Mouse (Mus musculus) olfactory bulb, adult 2 months (tissue): ENCODE data around the gene Hist1h2bp.

ENCODE experiments used
- CTCF ChIP-seq: fragments of 200-500 bp; IDR thresholded peaks from 2 replicates; pipeline ENCODE4 v1.5.1; 2012; ENCODE audit warnings: low read depth, mild to moderate bottlenecking, low read length, moderate library complexity; ENCODE audit not compliant: insufficient read depth
- POLR2A ChIP-seq: fragments of 200-500 bp; IDR thresholded peaks from 2 replicates; pipeline ENCODE4 v1.6.1; 2012; ENCODE audit warnings: mild to moderate bottlenecking, low read depth, low read length, moderate library complexity; ENCODE audit not compliant: insufficient read depth

GRCm38 (mm10) chr13:21778814-21779766 is 8.2 kb upstream of the Hist1h2bp start:
- TF ChIP-seq POLR2A = no peak
- TF ChIP-seq CTCF = no peak
